Mouse (Mus musculus) ZHBTc4 (cell line): ENCODE results near the gene Hoxb4.

Source experiments
- DNase-seq: peaks from one replicate; pipeline ENCODE4 v3.0.0-alpha.2; 2011; ENCODE audit warnings: low read depth, low spot score

The Hoxb4 gene

DNA sequence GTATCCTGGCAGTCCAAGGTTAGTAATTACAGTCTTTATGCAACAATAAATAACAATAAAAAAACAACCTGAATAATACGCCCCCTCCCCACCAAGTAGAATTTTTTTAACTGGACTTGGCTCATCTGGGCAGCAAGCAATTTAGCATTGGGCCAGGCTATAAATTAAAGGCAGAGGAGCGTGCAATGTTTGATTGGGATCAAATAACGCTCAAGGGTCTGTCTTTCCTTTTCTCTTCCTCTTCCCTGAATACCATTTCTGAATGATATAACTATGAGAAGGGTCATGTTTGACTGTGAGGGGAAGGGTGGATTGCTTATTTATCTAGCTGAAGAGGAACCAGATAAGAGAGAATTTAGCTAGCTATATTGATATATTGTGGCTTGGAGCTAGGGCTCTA lies 30.9 kb downstream of the Hoxb4 start:
- no peak for DNase-seq

DNA sequence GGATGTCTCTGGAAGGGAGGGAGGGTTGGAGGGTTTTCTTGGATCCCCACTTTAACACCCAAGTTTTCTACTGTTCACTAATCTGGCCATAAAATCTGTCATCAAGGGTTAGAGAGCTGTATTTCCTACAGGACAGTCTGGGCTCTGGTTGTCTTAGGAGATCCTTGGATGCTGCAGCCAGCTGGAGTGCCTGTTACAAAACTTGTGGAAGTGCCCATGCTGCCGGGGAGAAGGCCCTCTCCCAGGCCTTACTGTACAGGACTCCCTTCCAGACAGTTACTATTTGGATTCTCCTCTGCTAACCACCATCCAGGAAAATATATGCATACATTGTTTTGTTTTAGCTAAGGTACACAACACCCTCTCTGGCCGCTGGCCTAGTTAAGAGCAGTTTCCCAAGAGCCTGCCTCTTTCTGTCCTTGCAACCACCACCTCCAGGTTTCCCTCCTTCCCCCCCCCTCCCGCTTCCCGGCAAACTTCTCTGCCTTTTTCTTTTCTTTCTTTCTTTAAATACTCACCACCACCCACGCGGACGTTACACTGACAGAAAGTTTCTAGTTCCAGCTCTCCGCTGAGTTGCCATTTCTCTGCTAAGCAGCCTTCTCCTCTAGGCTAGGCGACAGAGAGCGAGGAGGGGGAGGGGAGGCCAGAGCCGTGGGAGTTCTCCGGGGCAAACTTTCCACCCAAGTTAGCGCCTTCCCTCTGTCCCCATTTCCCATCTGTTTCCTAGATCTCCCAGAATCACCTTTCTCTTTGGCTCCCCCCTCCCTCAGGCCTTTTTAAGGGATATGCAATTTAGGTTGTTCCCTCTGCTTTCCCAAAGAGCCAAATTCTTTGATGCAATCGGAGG lies 31.6 kb downstream of the Hoxb4 start:
- no peak for DNase-seq

DNA sequence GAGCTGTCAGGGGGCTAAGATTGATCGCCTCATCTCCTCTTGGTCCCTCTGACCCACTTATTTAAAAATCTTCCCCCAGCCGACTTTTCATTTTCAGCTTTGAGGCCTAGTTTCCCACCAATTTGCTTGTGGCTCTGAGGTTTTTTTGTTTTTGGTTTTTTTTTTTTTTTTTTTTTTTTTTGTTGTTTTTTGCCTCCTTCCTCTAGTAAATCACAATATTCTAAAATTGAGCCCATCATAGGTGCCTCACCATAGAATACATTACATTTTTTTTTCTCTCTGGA lies 32.2 kb downstream of the Hoxb4 start, which contains the start of gene Hoxb2:
TSS of gene Hoxb2 (plus strand) at position 185 of the 284 bp plus-strand sequence.
- no peak for DNase-seq

DNA sequence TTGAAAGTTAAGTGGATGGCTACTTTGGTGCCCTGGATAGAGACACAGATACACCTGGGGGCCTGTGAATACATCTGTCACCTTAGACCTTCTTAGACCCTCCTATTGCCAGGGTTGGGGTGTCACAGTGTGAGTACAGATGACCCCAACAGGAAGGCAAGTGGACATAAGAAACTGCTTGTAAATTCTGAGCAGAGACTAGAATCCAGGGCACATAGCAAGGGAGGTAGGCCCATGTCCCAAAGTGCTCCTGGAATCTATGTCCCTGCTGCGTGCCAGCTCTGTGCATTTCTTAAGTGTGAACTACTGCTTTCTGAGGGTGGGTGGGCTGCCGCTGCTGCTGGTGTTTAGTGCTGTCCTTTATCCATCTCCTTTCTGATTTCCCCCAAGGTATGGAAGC lies 32.7 kb downstream of the Hoxb4 start:
- DNase-seq: no peak

DNA sequence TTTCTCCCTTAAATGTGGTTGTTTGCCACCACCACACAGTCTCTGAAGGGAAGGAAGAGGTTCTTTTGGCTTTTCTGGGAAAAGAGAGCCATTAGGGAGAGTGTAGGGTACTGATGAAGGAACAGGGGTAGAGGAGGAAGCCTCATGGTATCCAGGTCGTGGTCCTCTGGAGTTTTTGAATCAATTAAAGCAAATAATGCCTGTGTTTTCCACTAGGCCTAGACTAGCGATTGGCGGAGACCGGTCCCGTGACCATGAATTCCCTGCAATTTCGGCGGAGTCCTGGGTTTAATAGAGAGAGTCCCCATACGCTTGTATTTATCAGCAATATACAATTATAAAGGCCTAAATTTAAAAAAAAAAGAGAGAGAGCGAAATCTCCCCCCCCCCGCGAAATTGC lies 33.2 kb downstream of the Hoxb4 start:
- DNase-seq: no peak

DNA sequence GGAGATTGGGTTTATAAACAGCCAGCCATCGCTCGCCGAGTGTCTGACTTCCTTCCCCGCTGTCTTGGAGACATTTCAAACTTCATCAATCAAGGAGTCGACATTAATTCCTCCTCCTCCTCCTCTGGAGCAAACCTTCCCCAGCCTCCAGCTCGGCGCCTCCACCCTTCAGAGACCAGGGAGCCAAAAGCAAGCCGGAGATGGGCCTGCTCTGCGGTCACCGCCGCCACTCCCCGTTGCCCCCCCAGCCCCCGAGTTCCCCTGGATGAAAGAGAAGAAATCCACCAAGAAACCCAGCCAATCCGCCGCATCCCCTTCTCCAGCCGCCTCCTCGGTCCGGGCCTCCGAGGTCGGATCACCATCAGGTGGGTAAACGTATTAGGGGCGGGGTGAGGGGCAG lies 33.8 kb downstream of the Hoxb4 start:
- peak; percentile 41 for DNase-seq

DNA sequence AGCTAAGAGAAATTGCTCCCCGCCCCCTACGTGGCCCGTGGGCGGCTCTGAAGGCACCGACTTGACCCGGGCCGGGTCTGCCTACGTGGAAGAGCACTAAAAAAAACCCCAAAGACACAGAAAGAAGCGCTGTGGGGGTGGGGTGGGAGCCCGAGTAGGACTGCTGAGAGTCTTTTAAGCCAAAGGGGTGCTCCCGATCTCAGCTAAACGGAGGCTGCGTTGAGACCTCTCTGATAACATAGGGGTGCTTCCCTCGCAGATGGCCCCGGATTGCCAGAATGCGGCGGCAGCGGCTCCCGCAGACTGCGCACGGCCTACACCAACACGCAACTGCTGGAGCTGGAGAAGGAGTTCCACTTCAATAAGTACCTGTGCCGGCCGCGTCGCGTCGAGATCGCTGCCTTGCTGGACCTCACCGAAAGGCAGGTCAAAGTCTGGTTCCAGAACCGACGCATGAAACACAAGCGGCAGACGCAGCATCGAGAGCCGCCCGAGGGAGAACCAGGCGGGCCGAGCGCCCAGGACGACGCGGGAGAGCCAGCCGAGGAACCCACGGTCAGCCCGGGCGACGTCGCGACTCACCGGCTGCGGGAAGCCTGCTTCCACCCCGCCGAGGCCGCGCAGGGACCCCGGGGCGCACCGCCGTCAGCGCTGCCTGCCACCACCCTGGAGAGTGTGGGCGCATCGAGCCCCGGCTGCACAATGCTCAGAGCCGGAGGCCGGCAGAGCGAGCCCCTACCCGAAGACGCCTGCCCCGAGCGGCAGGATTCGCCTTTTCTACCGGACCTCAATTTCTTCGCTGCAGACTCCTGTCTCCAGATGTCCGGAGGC lies 34.8 kb downstream of the Hoxb4 start:
- DNase-seq: peak; percentile 70

DNA sequence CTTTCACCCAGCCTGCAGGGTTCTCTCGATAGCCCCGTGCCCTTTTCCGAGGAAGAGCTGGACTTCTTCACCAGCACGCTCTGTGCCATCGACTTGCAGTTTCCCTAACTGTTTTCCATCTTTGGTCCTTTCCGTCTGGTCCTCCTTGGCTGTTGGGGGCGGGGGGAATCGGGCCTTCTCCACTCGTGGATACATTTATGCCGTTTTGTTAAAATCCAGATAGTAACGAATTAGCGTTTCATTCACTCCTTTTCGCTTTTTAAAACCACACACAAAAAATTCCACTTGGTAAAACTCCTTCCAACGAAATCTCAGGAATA lies 35.4 kb downstream of the Hoxb4 start:
- DNase-seq: no peak

DNA sequence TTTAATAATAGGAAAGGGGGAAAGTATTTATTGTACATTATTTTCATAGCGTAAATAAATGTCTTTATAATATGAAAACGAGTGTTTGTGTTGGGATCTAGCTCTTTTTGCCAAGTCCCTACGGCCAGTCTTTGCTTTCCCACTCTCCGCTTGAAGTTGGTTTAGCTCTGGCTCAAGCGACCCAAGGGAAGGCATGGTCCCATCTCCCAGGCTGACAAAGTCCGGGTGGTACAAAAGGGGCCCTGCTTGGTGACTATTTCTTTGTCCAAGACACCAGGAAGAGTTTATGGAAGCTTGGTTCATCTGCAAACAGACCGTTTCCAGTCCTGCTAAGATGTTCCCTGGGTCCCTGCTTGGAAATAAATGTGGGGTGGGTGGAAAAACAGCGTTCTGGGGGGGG lies 35.9 kb downstream of the Hoxb4 start:
- no peak for DNase-seq

DNA sequence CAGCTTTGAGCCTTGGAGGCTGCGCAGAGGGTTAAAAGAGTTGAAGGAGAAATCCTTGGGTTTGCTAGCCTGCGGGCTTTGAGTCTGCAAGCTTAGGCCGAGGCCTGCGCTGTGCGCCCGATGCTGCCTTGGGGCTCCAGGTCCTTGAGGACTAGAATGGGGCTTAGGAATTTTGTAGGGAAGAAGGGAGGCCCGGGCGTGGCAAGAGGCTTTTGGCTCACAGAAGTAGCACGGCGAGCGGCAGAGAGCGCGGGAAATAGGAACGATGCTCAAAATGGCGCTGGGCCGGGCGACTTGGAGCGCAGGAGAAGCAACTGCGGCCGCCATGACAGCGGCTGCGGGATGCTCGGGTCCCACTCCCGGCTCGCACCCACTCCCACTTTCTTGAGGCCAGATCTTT lies 36.3 kb downstream of the Hoxb4 start:
- peak; percentile 87 for DNase-seq

DNA sequence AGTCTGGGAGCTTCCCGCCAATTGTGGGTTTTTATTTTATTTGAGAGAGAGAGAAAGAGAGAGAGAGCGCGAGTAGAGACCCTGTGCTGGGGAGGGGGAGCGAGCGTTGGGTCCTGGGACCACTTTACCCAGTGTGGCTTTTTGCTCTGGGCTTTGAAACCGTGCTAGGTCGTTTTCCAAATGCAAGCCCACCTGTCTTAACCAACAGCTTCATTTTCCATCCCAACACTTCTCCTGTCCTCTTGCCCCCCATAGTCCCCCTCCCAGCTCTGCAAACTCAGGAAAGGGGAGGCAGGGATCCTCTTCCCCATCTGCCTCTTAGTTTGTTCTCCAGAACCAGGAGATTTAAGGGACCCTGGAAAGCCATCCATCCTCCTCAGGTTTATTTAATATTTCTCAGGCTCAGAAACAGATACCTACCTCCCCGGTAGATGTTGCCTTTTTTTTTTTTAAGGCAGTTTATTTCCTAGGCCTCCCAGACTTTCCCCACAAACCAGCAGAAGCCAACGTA lies 36.8 kb downstream of the Hoxb4 start:
- DNase-seq: no peak

DNA sequence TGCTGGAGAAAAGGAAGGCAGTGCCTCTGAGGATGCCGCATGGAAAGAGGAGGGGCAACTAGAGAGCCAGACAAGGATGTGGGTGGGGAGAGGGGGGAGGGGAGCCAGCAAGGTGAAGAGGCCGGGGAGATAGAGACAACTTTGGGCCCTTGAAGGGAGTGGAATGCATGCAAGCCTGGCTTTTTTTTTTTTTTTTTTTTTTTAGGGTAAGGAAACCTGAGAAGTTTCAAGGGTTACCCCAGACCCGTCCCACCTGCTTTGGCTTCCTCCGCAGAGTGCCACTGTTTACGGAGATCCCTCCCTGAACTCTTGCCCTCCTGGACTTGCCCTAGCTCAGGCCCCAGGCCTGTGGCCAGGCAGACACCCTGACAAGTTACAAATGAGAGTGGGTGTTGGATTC lies 45.7 kb downstream of the Hoxb4 start:
- peak; percentile 76 for DNase-seq

DNA sequence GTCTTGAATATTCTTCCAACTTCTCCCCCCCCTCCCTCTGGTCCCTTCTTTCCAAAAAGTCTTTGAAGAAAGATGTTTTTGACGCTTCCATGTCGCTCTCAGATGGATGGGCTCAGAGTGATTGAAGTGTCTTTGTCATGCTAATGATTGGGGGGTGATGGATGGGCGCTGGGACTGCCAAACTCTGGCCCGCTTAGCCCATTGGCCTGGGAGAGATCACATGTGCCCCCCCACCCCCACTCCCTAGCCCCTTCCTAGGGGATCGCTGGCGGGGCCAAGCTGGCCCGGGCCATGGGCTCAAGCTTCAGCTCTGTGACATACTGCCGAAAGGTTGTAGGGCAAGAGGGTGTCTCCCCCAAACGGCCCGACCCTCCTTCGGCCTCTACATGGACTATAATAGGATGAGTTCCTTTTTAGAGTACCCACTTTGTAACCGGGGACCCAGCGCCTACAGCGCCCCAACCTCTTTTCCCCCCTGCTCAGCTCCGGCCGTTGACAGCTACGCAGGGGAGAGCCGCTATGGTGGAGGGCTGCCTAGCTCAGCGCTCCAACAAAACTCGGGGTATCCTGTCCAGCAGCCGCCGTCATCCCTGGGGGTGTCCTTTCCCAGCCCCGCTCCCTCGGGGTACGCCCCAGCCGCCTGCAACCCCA lies 47.5 kb downstream of the Hoxb4 start, which contains the start of gene Hoxb1:
TSS of gene Hoxb1 (plus strand) at position 312 of the 651 bp plus-strand sequence.
- peak; percentile 53 for DNase-seq

DNA sequence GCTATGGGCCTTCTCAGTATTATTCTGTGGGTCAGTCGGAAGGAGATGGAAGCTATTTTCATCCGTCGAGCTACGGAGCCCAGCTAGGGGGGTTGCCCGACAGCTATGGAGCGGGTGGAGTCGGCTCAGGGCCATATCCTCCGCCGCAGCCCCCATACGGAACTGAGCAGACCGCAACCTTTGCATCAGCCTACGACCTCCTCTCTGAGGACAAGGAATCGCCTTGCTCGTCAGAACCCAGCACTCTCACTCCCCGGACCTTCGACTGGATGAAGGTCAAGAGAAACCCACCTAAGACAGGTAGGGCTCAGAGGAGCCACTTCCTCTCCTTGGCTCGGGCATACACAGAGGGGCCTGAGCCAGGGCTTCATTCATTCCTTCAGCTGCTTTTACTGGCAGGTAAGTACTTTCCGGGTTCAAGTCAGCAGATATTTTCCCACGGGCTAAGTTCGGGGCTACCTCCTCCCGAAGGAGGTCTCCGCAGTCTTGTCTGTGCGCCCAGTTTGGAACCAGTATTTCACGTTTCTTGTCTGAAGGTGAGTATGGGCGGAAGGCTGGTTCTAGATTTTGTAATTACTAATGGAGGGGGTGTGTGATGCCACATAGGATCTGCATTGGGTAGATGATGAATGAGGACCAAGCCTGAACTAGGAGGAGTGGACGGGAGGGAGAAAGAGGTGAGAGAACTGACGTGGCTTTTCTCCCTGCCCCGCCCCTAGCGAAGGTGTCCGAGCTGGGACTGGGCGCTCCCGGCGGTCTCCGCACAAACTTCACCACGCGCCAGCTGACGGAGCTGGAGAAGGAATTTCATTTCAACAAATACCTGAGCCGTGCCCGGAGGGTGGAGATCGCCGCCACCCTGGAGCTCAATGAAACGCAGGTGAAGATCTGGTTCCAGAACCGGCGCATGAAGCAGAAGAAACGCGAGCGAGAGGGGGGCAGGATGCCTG lies 48.3 kb downstream of the Hoxb4 start:
- DNase-seq: peak; percentile 68

DNA sequence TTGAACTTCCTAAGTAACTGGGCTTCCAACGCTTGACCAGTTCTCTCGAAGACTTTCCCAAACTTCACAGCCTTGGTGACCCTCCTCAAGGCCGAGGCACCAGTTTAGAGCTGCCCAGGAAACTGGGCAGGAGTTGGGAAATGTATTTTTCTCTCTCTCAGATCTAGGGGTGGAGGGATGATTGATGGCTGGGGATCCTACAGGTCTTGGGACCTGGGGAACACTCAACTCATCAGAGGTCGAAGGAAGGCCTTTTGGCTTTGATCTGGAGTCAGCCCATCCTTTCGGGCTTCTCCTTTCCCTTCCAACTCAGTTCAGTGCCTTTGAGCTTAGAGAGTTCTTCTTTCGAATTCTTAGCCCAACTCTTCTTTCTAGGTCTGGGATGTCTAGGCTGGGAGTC lies 49.1 kb downstream of the Hoxb4 start:
- no peak for DNase-seq

DNA sequence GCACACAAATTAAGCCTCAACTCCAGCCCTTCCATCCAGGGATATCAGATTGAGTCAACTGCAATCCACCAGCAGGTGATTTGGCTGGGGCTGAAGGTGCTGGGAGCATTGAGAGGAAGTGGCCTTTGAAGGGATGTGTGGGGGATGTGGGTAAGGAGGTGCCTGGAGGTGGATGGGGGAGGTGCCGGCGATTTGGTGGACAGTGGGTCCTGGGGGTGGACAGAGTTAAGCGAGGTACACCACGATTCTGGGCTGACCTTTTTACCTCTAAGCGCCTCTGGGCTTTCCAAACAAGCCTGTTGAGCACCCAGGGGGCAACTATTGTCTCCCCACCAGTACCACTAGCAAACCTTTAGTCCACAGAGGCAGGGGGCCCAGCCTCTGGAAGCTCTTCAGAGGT lies 50.6 kb downstream of the Hoxb4 start:
- no peak for DNase-seq

DNA sequence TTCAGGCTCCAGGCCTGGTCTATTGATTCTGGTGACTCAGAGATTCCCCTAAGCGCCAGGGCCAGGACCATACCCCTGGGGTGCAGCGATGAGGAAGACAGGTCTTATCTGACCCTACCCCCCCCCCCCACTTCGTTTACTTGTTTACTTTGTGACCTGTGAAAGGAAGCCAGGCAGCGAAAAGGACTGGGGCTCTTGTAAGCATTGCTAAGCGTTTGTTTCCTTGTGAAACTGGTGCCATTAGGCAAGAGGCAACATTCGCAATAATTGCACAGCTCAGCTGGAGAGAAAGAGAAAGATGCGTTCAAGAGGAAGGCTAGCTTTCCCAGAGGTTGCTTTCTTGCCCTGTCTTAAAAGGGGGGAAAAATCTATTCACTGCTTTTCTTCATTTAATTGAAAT lies 51.1 kb downstream of the Hoxb4 start:
- DNase-seq: no peak
